Mouse (Mus musculus) urinary bladder, postnatal 25 days (tissue): ENCODE measurements around the gene Ryr1.
"Not testable (repeated sequence)": the region's sequence is repeated elsewhere in the genome, so short reads cannot be mapped to it uniquely, and the experiment has no call there.

ENCODE experiments used
- DNase-seq: peaks from one replicate; pipeline ENCODE4 v3.0.0; 2022; ENCODE audit warnings: low spot score

Gene Ryr1

DNA sequence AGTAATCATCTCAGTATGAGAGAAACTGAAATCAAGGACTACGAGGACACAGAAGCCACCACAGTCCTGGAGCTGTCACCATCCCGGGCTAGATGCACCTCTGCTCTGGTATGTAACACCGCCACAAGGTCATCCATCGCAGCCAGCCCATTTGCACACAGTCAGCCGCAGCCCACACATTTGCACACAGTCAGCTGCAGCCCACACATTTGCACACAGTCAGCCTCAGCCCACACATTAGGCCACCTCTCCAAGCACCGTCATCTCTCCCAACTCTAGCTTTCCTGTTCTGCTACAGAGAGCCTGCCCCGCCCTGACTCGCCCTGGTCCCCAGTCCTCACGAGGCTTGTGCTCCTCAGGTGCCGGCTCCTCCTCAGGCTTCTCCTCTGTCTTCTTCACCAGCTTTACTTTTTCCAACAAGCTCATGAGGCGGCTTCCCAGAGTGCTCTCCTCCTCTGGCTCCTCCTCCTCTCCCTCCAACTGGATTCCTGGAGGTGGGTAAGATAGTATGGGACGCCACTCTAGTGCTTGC lies 45.5 kb downstream of the Ryr1 start:
- no peak for DNase-seq

GRCm38 (mm10) chr7:29076977-29077376 lies 48.0 kb downstream of the Ryr1 start:
- no peak for DNase-seq

DNA sequence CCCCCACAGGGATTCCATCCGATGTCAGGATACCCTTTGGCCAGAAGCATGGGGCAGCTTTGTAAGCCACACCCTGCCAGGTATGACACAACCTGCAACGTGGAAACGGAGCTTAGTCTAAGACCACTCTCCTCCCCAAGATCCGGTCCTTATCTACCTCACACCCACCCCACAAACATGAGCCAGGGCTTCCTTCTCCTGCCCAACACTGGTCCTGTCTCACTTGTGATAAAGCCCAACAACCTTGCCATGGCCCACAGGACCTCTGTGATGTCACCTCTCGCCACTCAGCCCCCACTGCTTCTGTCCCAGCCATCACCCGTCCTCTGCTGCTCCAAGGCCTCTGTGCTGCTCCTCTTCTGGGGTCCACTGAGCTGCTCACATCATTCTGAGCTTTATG lies 49.8 kb downstream of the Ryr1 start:
- DNase-seq = no peak

- DNase-seq = peak; percentile 12
Observed at GRCm38 (mm10) chr7:29072689-29073088, 52.3 kb downstream of the Ryr1 start.

GRCm38 (mm10) chr7:29071169-29071891 lies 53.6 kb downstream of the Ryr1 start:
- no peak for DNase-seq

DNA sequence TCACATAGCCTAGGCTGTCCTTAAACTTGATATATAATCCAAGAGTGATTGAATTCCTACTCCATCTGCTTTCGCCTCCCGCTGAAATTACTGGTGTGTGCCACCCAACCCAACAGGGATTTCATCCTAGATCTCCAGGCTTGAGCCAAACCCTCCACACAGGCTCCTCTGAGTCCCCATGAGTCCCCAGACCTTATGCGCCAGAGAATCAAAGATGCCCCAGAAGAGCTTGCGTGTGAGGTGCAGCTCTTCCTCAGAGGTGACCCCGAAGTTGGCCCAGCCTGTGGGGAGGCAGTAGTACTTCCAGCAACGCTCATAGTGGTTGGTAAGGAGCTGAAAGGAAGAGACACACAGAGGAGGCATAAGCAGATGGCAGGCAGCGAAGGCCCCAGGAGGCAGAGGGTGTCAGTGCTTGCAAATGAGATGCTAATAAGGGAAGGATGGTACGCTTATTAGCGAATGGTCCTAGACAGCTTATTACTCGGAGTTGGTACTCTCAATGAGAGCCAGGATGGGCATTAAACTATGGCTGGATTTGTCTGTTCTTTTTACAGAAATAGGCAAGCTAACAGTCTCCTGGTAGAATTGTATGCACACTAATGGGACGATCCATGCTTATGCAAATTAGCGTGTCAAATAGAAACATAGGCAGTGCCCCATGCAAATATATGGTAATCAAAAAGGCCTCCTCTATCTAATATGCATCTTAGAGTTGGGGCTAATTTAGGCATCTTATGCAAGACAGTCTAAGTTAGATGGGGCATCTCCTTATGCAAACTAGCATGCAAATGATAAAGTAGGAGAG lies 54.4 kb downstream of the Ryr1 start:
- DNase-seq = no peak

GRCm38 (mm10) chr7:29067758-29068157 lies 57.2 kb downstream of the Ryr1 start:
- DNase-seq = peak; percentile 22

GRCm38 (mm10) chr7:29063476-29063875 lies 61.5 kb downstream of the Ryr1 start:
- not testable (repeated sequence) for DNase-seq

- no peak for DNase-seq
Observed at GRCm38 (mm10) chr7:29061522-29062037, 63.4 kb downstream of the Ryr1 start.

DNA sequence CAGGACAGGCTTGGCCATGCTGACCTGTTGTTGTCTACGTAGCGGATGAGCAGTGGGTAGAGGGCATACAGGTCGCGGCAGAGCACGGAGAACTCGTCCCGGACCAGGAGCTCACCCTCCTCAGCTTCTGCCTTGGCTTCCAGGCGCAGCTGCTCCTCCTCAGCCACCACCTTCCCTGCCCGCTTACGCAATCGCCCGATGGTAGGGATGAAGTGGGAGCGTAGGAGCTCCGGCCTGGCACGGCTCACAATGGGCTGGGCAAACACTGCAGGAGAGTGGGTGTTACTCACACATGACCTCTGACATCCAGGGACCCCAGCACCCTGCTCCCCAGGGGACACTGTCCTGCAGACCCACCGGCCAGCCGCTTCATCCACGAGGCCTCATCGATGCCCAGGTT lies 65.5 kb downstream of the Ryr1 start:
- DNase-seq = no peak

- no peak for DNase-seq
Observed at GRCm38 (mm10) chr7:29052821-29053220, 72.2 kb downstream of the Ryr1 start.

DNA sequence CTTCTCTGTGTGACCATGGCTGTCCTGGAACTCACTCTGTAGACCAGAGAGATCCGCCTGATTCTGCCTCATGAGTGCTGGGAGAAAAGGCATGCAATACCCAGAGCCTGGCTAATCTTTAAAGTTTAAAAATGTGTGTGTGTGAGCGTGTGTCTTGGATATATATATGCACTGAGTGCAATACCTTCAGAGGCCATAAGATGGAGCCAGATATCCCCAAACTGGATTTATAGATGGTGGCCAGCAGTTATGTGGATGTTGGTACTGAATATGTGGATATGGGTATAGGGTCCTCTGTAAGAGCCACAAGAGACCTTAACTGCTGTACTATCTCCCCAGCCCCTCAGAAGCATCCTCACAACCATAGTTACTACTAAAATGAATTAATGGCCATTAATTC lies 74.2 kb downstream of the Ryr1 start:
- DNase-seq = no peak

DNA sequence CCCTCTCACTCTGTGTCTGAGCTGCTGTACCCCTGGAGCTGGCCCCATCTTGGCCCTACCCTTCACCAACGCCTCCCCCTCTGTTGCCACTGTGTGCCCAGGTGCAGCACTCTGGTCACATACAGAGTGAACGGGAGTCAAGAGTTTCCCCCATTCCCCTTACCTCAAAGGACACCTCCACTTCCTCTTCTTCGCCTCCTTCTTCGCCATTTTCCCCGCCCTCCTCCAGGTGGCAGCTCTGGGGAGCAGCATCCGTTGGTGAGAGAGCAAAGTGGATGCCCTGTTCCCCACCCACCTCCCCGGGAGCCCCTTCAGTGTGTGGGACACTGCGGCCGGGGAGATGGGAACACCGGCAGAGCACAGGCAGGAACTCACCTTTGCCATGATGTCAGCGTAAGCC lies 76.4 kb downstream of the Ryr1 start:
- no peak for DNase-seq

- no peak for DNase-seq
Observed at GRCm38 (mm10) chr7:29048070-29048469, 76.9 kb downstream of the Ryr1 start.

GRCm38 (mm10) chr7:29046533-29046932 lies 78.4 kb downstream of the Ryr1 start:
- DNase-seq = no peak

GRCm38 (mm10) chr7:29044302-29044701 lies 80.7 kb downstream of the Ryr1 start:
- no peak for DNase-seq

- no peak for DNase-seq
Observed at GRCm38 (mm10) chr7:29043674-29044057, 81.3 kb downstream of the Ryr1 start.

GRCm38 (mm10) chr7:29043016-29043673 lies 81.8 kb downstream of the Ryr1 start:
- peak; percentile 61 for DNase-seq

- no peak for DNase-seq
Observed at GRCm38 (mm10) chr7:29041194-29041593, 83.8 kb downstream of the Ryr1 start.

GRCm38 (mm10) chr7:29039985-29040661 lies 84.9 kb downstream of the Ryr1 start:
- DNase-seq = no peak

DNA sequence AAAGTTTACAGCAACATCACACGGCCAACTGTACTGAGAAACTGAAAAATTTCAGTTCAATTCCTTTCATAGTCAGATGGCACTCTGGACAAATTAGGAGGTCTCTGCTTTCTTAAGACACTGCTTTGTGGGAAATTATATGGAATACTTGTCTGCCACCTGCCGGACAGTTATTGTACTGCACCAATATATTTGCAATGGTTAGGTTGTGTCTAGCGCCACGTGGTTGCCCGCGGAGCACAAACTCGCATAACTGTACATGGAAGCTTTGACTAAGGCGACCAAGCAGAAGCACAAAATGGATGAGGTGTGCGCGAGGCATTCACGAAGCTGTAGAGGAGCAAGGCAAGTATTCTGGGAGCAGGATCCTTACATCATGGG lies 85.4 kb downstream of the Ryr1 start:
- DNase-seq = peak; percentile 81

GRCm38 (mm10) chr7:29037261-29037660 lies 87.7 kb downstream of the Ryr1 start:
- DNase-seq = no peak
